Mouse (Mus musculus) midbrain, embryonic 15.5 days (tissue): ENCODE data around the gene Hmga2. TPM values are rescaled to one million over a fixed set of nuclear protein-coding genes. Genes with fewer than 3 reads are reported as not detected.
"Not testable (repeated sequence)": the region's sequence is repeated elsewhere in the genome, so short reads cannot be mapped to it uniquely, and the experiment has no call there.

Experiments used
- ATAC-seq: fragments of 200-750 bp; cut with Nextera tagmentation; replicated peaks from 2 replicates; pipeline ENCODE4 v1.8.0; 2017; ENCODE audit warnings: moderate TSS enrichment
- H3K27ac ChIP-seq: fragments of 300-500 bp; sonication (generic); 2 replicates; pipeline ENCODE4 v1.5.1; 2015; ENCODE audit warnings: mild to moderate bottlenecking, inconsistent platforms
- H3K27me3 ChIP-seq: fragments of 300-500 bp; sonication (generic); replicated peaks from 2 replicates; pipeline ENCODE4 v1.6.1; 2015; ENCODE audit warnings: inconsistent platforms
- H3K36me3 ChIP-seq: fragments of 300-500 bp; sonication (generic); replicated peaks from 2 replicates; pipeline ENCODE4 v1.6.1; 2015; ENCODE audit warnings: inconsistent platforms
- H3K4me1 ChIP-seq: fragments of 300-500 bp; sonication (generic); 2 replicates; pipeline ENCODE4 v1.6.1; 2015; ENCODE audit warnings: inconsistent platforms
- H3K4me2 ChIP-seq: fragments of 300-500 bp; sonication (generic); 2 replicates; pipeline ENCODE4 v1.6.1; 2015; ENCODE audit warnings: inconsistent platforms, mild to moderate bottlenecking, moderate library complexity
- H3K4me3 ChIP-seq: fragments of 300-500 bp; sonication (generic); 2 replicates; pipeline ENCODE4 v1.5.1; 2015; ENCODE audit warnings: mild to moderate bottlenecking, inconsistent platforms
- H3K9ac ChIP-seq: fragments of 300-500 bp; sonication (generic); 2 replicates; pipeline ENCODE4 v1.6.1; 2015; ENCODE audit warnings: mild to moderate bottlenecking, inconsistent platforms
- H3K9me3 ChIP-seq: fragments of 300-500 bp; sonication (generic); 2 replicates; pipeline ENCODE4 v1.6.1; 2016; ENCODE audit warnings: inconsistent platforms
- WGBS: fragments of 180-500 bp; shearing (Covaris S2); methylation state at CpG from one replicate; pipeline ENCODE4 v1.1.7; 2015; ENCODE audit warnings: mixed read lengths; 5-methylcytosine and 5-hydroxymethylcytosine counted together
- polyA plus RNA-seq: library from polyadenylated mRNA; unstranded; fragments of >200 nt; fragmentation: Nextera tagmentation; extraction: Ambion mirVana; gene quantifications from 2 replicates; pipeline ENCODE4 v1.2.1, GENCODE M21; 2015

The Hmga2 gene
- polyA plus RNA-seq, 1 experiment from 2014 or later: 1.1 TPM

- Histone ChIP-seq H3K27ac (no peak overlapping the region), H3K27me3 (0 out of 2 replicates have a peak, but pooled peaks cover 4% of the 10 kb centered on the region), H3K4me1 (peaks cover 18% of the 10 kb centered on the region), H3K4me2 (no peak overlapping the region), H3K36me3 (no peaks in the 10 kb centered on the region), H3K4me3 (no peak overlapping the region), H3K9me3 (no peaks in the 10 kb centered on the region), H3K9ac (no peak overlapping the region)
- WGBS: 68% methylated on average over 8 of the region's 8 CpGs
- no peak for ATAC-seq
Measured at GRCm38 (mm10) chr10:120387105-120387504, 89.2 kb downstream of the Hmga2 start.

GRCm38 (mm10) chr10:120384797-120385600, 91.3 kb downstream of the Hmga2 start:
- ATAC-seq: no peak
- 60% methylated on average over 10 of the region's 10 CpGs for WGBS
- 0 out of 2 replicates have a peak, but pooled peaks cover 3% of the 10 kb centered on the region for H3K27me3 ChIP-seq
- no peaks in the 10 kb centered on the region for H3K9me3 ChIP-seq
- H3K4me3 ChIP-seq: no peak overlapping the region
- no peak overlapping the region for H3K4me2 ChIP-seq
- H3K27ac ChIP-seq: no peak overlapping the region
- peaks cover 6% of the 10 kb centered on the region for H3K4me1 ChIP-seq
- no peak overlapping the region for H3K9ac ChIP-seq
- H3K36me3 ChIP-seq: no peaks in the 10 kb centered on the region

GRCm38 (mm10) chr10:120384040-120384439, 92.2 kb downstream of the Hmga2 start:
- Histone ChIP-seq H3K4me1 (peaks cover 6% of the 10 kb centered on the region), H3K9ac (no peak overlapping the region), H3K36me3 (no peaks in the 10 kb centered on the region), H3K4me2 (no peak overlapping the region), H3K27ac (no peak overlapping the region), H3K27me3 (no peaks in the 10 kb centered on the region), H3K9me3 (no peaks in the 10 kb centered on the region), H3K4me3 (no peak overlapping the region)
- no peak for ATAC-seq
- WGBS: 78% methylated on average over 7 of the region's 7 CpGs

- WGBS: 68% methylated on average over 3 of the region's 3 CpGs
- Histone ChIP-seq H3K4me1 (peaks cover 10% of the 10 kb centered on the region), H3K4me2 (no peak overlapping the region; the same call in 1 of the 2 replicates), H3K9me3 (no peaks in the 10 kb centered on the region), H3K27me3 (no peaks in the 10 kb centered on the region), H3K4me3 (no peak overlapping the region), H3K27ac (no peak overlapping the region), H3K36me3 (no peaks in the 10 kb centered on the region), H3K9ac (no peak overlapping the region)
- no peak for ATAC-seq
Measured at GRCm38 (mm10) chr10:120377795-120378194, 98.5 kb downstream of the Hmga2 start.

- Histone ChIP-seq H3K9me3 (no peaks in the 10 kb centered on the region), H3K4me3 (no peak overlapping the region), H3K27me3 (no peaks in the 10 kb centered on the region), H3K4me2 (peak overlapping the region; percentile 24), H3K9ac (no peak overlapping the region), H3K36me3 (no peaks in the 10 kb centered on the region), H3K27ac (no peak overlapping the region), H3K4me1 (peaks cover 10% of the 10 kb centered on the region)
- WGBS: 14% methylated on average over 19 of the region's 19 CpGs
- ATAC-seq: peak; percentile 93
Measured at GRCm38 (mm10) chr10:120377327-120377752, 98.9 kb downstream of the Hmga2 start.

GRCm38 (mm10) chr10:120375438-120375837, 100.8 kb downstream of the Hmga2 start:
- H3K9ac ChIP-seq: no peak overlapping the region
- no peak for ATAC-seq

GRCm38 (mm10) chr10:120371215-120371614, 105.1 kb downstream of the Hmga2 start:
- H3K9me3 ChIP-seq: no peaks in the 10 kb centered on the region
- H3K4me2 ChIP-seq: no peak overlapping the region
- no peak overlapping the region for H3K27ac ChIP-seq
- no peaks in the 10 kb centered on the region for H3K4me1 ChIP-seq
- H3K36me3 ChIP-seq: no peaks in the 10 kb centered on the region
- H3K4me3 ChIP-seq: no peak overlapping the region
- no peak overlapping the region for H3K9ac ChIP-seq
- ATAC-seq: no peak
- whole genome bisulfite sequencing: 69% methylated on average over 10 of the region's 10 CpGs
- H3K27me3 ChIP-seq: no peaks in the 10 kb centered on the region

More at GRCm38 (mm10) chr10:120375438-120375837, 100.8 kb downstream of the Hmga2 start:
- Histone ChIP-seq H3K4me3 (no peak overlapping the region), H3K36me3 (no peaks in the 10 kb centered on the region), H3K27me3 (no peaks in the 10 kb centered on the region), H3K27ac (no peak overlapping the region), H3K4me1 (peaks cover 10% of the 10 kb centered on the region), H3K4me2 (no peak overlapping the region), H3K9me3 (no peaks in the 10 kb centered on the region)
- 90% methylated on average over 14 of the region's 14 CpGs for WGBS

- Histone ChIP-seq H3K4me2 (no peak overlapping the region), H3K9ac (no peak overlapping the region), H3K27ac (no peak overlapping the region), H3K27me3 (no peaks in the 10 kb centered on the region), H3K9me3 (no peaks in the 10 kb centered on the region), H3K4me1 (peaks cover 6% of the 10 kb centered on the region; the same call in 1 of the 2 replicates), H3K36me3 (no peaks in the 10 kb centered on the region), H3K4me3 (no peak overlapping the region)
- WGBS: 80% methylated on average over 21 of the region's 21 CpGs
- no peak for ATAC-seq
Measured at GRCm38 (mm10) chr10:120369187-120369805, 107.0 kb downstream of the Hmga2 start.

GRCm38 (mm10) chr10:120366173-120366592, 110.1 kb downstream of the Hmga2 start:
- H3K36me3 ChIP-seq: not testable (repeated sequence)

GRCm38 (mm10) chr10:120365380-120366172, 110.7 kb downstream of the Hmga2 start:
- peak overlapping the region; percentile 14 for H3K4me2 ChIP-seq
- ATAC-seq: no peak
- no peak overlapping the region for H3K27ac ChIP-seq
- H3K4me1 ChIP-seq: peaks cover 6% of the 10 kb centered on the region; the same call in 1 of the 2 replicates
- no peaks in the 10 kb centered on the region for H3K27me3 ChIP-seq
- H3K4me3 ChIP-seq: no peak overlapping the region
- no peak overlapping the region for H3K9ac ChIP-seq
- H3K36me3 ChIP-seq: no peaks in the 10 kb centered on the region
- 35% methylated on average over 24 of the region's 24 CpGs for WGBS
- H3K9me3 ChIP-seq: no peaks in the 10 kb centered on the region

More at GRCm38 (mm10) chr10:120366173-120366592, 110.1 kb downstream of the Hmga2 start:
- not testable (repeated sequence) for H3K9me3 ChIP-seq, H3K27ac ChIP-seq, H3K9ac ChIP-seq, H3K4me1 ChIP-seq, H3K4me3 ChIP-seq, H3K4me2 ChIP-seq, H3K27me3 ChIP-seq, ATAC-seq
- WGBS: 88% methylated on average over 3 of the region's 3 CpGs

- H3K36me3 ChIP-seq: no peaks in the 10 kb centered on the region
- peaks cover 6% of the 10 kb centered on the region; the same call in 1 of the 2 replicates for H3K4me1 ChIP-seq
- H3K27me3 ChIP-seq: no peaks in the 10 kb centered on the region
- no peak overlapping the region for H3K4me2 ChIP-seq
- no peaks in the 10 kb centered on the region for H3K9me3 ChIP-seq
- no peak overlapping the region for H3K4me3 ChIP-seq
- WGBS: 65% methylated on average over 20 of the region's 20 CpGs
- no peak overlapping the region for H3K9ac ChIP-seq
- no peak for ATAC-seq
- no peak overlapping the region for H3K27ac ChIP-seq
Measured at GRCm38 (mm10) chr10:120363983-120364582, 112.2 kb downstream of the Hmga2 start.
